Mouse (Mus musculus) heart, adult 11 months (tissue): ENCODE measurements at regions not wholly inside any gene's neighbourhood (a gene's known extent, or its start where the extent isn't known, plus 50 kb on each side); places are given as distances from the start of the nearest gene placed in this dataset.
A peak's percentile ranks its signal among the peaks of the same experiment; 100 is the strongest.

Experiments
- DNase-seq: peaks from one replicate; pipeline ENCODE4 v3.0.0; 2022

DNA sequence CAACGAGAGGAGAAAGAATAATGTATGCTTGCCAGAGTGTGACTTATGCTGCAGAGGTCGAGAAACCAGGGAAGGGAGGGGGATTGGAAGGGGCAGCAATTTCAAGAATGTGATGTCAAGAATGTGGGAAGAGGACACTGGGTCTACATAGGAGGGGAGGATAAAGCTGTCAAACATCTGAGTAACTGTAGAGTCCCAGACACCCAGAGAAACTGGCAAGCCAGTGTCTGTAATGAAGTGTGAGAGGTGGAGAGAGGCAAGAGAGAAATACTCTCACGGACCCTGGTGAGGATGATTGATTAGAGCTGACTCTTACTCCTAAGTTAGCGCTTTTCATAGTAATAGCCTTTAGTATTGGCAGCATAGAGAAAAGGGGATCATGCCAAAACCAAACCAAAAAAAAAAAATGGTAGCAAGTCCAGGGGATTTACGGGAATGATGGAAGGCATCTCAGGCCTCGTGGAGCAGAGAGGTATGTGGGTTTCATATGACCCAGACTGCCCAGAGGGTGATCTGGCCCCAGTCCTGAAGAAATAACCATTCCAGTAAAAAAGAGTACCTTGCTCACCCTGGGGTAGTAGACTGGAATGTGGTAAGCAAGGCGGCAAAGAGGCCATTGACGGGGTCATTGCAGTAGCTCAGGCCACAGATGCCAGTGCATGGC, 146.2 kb upstream of the Serp2 start:
- no peak for DNase-seq

GRCm38 (mm10) chr14:76701911-76702708, 145.4 kb upstream of the Serp2 start:
- DNase-seq = peak; percentile 89

DNA sequence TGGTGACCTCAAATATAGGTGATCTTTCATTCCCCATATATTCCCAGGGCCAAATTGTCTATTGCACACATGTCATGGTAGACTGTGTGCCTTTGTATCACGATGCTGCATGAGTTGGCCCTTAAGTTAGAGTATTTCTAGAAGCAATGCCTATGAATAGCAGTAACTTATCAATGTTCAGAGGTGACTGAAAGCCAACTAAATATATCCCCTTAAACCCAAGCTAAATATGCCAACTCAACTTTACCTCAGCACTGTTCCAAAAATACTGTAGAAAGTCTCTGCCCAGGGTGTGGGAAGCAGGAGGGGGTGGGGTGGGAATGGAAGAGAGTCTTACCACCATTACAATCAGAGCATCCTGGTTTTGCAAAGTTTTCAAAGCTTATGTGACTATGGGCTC, 144.6 kb upstream of the Serp2 start:
- no peak for DNase-seq

GRCm38 (mm10) chr14:76700796-76701195, 144.1 kb upstream of the Serp2 start:
- DNase-seq = no peak

DNA sequence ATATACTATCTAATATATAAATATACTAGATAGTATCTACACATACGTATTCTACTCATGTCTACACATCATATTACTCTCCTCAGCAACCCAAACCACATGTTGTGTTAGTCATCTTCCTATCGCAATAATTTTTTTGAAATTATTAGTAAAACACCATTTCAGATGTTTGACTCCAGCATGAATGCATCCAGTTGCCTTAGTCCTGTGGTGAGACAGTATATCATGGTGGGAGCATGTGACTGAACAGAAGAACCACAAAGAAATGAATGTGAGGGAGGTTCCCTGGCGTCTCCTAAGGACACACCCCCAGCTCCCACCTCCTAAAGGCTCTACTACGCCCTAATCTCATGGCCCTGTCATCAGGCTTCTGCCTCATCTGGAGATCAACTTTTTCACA, 143.5 kb upstream of the Serp2 start:
- no peak for DNase-seq

DNA sequence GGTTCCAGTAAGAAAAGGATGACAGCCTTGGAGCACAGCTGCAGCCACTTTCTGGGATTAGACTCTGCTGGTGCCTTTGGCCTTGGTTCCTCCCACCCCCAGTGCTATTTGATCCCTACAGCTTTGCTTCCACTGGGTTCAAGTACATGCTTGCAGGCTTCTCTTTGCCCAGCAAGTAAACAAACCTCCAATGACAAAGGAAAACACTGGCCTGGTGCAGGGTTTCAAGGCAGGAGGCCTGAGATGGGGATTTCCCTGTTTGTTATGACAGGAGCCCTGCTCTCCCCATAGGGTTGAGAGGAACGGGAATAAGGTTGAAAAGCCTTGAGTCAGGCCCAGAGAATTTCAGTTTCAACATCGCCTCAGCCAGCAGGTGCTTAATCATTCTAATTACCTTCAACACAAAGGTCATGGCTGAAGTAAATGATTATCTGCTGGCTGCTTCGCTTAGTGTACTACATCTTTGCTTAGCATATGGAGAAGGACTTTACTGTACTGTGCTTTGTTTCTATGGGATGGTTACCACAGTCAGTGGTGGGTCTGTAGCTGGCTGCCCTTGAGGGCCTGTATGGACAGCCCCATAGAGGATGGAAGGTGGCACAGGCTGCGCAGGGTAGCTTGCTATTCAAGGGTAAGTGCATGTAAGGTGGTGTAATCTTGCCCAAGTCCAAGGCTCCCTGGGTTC, 142.2 kb upstream of the Serp2 start:
- DNase-seq = no peak

GRCm38 (mm10) chr14:76696729-76697128, 140.0 kb upstream of the Serp2 start:
- DNase-seq = no peak

- no peak for DNase-seq
Observed at GRCm38 (mm10) chr14:76695691-76696355, 139.1 kb upstream of the Serp2 start.

DNA sequence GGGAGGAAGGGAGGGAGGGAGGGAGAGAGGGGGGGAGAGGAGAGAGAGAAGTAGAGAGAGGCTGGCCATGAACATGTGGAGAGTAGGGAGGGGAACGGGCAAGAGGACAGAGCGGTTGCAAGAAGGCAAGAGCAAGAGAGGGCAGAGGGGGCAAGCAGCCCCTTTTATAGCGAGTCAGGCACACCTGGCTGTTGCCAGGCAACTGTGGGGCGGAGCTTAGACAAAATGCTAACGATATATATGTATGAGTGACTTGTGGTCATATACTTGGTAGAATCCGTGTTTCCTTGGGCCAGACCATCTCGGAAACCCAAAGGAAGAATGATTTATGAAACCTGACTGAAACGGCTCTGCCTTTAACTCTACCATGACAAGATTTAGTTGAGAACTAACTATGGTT, 138.2 kb upstream of the Serp2 start:
- DNase-seq = no peak

DNA sequence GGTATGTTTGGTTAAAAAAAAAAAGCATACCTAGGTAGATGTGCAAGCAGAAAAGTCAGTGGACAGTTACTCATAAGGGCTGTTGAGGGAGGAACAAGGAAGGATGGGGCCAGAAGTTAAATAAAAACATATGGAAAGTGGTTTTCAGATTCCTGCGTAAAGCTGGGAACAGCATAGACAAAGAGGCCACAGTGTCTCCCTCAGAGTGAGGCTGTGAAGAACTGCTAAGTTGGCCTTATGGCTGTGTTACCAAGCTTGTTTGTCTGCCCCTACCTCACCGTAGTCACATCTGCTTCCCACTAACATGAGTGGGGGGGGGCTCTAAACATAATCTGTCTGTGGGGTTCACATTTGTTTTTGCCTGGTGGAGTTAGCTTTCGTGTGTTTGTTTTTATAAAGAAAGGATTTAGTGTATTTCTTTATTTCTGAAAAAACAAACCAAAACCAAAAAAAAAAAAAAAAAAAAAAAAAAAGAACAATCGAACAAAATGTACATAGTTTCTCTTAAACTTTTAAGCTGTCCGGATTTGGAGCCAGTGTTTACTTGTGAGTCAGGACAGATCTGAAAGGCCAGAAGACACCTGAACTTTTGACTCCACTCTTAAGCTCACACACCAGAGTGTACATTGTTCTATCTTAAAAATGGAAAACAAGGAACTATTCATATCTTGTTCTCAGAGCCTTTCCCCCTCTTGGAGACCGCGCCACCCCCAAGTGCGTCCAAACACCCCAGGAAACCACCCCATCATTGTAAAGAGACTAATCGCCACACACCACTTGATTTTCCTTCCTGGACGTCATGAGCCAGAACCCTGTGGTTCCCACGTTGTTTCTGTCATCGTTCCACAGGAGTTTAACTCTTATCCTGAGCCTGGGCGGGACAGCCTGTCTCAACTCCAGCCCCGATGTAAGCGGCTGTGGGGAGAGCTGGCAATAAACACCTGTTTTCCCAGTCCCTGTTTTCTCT, 136.9 kb upstream of the Serp2 start:
- peak; percentile 98 for DNase-seq

DNA sequence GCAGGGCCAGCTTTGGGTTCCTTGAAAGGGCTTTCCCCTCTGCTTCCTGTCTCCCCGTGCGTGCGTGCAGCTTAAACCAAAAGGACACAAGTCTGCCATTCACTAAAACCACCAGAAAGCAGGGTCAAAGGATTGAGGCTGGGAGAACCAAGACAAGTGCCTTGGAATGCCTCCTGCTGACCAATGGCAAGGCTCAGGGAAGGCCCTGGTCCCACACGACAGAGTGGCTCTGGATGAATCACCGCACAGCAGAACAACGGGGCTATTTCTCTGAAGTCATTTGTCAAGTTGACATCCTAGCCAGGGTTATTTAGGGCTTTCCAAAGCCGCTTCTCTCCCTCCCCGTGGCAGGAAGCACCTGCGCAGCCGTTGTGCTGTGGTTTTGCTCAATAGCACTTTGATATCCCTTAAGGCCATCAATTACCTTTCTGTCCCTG, 131.3 kb upstream of the Serp2 start:
- DNase-seq = peak; percentile 94

DNA sequence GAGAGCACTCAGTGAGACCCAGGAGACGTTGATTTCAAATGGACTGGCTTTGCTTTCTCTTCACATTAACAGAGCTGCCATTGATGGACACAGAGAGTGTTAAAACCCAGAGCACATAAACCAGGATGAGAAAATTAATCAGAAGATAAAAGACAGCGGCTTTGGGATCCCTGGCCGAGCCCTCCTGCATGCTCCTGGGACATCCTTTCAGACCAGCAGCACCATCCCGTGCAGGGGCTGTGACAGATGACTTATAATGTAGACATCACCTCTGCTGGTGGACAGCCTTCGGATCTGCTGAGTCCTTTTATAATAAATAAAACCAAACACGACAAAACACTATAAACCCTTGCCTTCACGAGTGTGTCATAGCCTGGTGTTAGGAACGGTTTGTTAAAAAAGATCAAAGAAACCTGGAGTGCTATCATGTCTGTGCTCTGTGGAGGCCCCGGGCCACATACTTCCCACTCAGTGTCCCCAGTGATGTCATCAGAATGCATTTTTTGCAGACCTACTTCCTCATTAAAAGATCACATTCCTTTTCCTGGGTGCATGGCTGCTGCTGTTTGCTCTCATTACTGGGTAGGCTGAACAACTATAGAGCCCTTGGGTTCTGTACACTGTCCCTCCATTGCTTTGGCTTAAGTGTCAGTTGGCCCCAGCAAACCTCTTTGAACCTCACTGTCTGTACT, 130.2 kb upstream of the Serp2 start:
- DNase-seq = no peak

DNA sequence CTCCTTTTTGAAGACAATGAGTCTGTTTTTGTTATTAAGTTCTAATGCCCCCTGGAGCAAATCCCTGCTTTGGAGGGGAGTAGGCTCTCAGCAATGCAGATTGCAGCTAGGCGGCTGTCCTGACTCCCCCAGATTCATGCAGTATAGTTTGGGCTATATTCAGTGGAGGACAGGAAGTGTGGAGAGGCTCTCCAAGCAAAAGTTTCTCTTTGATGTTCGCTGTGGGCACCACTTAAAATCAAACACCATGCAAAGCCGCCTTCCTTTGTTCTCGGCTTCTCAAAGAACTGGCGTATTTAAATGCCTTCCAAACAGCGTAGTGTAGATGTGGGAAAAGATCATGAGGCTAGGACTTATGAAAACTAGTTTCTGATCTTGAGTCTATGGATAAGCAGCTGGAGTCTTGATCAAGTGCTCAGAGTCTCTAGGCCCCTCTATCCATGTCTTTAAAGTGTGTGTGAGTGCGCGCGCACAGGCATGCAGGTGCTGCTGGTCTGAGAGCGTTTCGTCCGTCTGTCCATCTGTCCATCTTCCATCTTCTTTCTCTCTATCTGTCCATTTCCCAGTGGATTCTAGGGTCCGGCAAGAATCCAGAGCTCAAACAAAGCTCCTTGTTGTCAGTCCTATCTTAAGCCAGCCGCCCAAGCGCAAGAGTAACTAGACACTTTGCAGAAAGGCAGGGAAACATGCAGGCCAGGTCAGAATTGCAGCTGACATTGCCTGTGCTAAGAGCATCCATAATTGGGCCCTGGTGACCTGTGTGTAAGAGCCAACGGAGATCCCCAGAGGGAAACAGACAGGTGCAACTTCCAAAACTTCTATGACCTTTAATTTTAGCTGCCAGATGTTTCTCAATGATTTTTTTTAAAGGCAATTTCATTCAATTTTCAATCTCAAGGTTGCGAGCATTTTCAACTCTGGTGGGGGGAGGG, 129.4 kb upstream of the Serp2 start:
- no peak for DNase-seq

DNA sequence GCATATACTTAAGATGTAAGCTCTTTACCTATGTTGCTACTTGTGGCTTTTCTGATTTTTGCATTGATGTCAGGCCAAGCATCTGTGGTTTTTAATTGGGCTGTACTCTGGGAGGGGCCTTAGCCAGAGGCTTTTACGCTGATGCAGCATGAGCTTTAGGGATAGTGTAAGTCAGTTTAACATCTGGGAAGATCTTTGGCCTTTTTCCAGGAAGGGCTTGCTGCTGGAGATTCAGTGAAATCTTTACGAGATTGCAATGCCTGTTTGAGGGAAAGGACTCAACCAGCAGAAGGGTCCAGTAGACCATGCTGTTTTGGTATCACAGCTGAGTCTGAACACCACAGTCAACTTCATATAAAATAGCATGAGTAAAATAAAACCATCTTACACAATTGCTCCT, 127.6 kb upstream of the Serp2 start:
- DNase-seq = no peak

DNA sequence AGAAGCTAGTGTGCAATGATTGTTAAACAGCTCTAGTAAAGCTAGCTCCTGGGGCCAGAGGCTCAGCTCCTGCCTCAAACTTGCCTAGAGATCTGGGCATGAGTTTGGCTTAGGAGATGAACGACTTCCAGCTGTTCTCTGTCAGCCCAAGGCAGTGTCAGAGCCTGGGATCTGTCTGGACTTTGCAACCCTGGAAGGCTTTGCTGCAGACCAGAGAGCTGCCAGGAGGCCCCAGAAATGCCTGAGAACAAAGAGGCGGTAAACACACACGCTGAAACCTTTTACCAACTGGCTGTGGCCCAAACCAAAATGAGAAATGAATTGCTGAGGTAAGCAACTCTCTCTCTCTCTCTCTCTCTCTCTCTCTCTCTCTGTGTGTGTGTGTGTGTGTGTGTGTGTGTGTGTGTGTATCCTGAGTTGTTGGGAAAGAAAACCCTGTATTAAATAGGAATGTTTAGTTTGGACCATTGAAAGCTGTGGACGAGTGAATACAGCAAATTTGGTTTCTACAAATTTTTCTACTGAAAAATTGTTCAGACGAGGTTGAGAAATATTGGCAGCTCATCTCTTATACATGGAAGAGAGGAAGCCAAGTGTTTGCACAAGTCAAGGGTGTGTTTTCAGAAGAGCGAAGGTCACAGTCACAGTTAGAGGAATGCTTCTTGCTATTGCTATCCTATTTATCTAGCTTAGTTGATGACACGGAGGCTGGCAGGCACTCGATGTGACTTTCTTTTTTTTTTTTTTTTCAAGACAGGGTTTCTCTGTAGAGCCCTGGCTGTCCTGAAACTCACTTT, 125.1 kb upstream of the Serp2 start:
- DNase-seq = peak; percentile 97

GRCm38 (mm10) chr14:76678512-76679134, 121.9 kb upstream of the Serp2 start:
- DNase-seq = peak; percentile 97

DNA sequence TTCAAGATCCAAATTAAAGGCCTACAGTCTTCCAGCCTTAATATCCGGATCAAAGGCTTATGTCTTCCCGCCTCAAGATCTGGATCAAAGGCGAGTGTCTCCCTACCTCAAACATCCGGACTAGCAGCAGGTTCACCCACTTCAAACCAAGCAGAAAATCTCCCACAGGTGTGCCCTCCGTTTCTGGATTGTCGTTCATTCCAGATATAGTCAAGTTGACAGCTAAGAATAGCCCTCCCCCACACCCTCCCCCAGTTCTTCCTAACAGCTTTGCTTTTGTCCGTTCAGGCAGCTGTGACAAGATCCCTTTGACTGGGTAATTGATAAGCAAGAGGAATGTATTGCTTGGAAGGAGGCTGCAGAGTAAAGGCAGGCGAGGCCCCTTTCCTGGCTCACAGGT, 118.3 kb upstream of the Serp2 start:
- peak; percentile 76 for DNase-seq

DNA sequence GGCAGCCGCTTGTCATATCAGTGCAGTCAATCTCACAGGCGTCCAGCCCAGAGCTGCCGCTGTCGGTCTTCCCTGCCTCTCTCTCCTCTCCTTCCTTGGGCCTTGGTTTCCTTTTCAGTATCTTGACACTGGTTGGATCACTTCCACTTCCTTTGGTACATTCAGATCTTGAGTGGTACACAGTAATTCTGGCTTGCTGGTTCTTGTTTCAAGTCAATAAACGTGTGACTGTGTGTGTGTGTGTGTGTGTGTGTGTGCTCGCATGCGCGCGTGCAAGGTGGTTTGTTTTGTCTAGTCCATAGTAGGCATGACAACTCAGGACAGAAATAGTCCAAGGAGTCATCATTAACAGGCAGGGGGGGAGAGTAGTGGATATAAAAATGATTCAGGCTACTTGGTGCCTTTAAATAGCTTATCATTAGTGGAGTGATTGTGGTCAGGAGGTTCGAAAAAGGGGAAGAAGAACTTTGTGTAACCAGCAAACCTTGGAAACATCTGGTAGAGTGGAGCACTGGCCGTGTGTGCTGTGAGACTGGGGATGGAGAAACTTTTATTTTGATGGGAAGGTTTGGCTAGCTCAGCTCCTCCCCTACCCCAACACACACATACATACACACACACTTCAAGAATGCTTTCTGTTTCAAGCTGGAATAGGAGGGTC, 117.1 kb upstream of the Serp2 start:
- DNase-seq = peak; percentile 94
